Mouse (Mus musculus) myocyte (in vitro differentiated cells): ENCODE measurements around the gene Tmem91.

Source experiments
- E2F4 ChIP-seq: IDR thresholded peaks from one replicate; pipeline ENCODE4 v1.6.1; 2011; ENCODE audit warnings: mild to moderate bottlenecking, control low read depth, moderate library complexity; ENCODE audit not compliant: insufficient read depth
- MYOG ChIP-seq, 3 experiments: IDR thresholded peaks; one replicate each; pipeline ENCODE4 v1.6.1; 2011; ENCODE audit warnings: control low read depth in 2 of 3, low read depth in 2 of 3, mild to moderate bottlenecking in 2 of 3; ENCODE audit not compliant: insufficient read length in 2 of 3, control insufficient read depth in 1 of 3, insufficient read depth in 1 of 3
- USF1 ChIP-seq: IDR thresholded peaks from one replicate; pipeline ENCODE4 v1.6.1; 2011; ENCODE audit warnings: low read depth, mild to moderate bottlenecking, control low read depth, moderate library complexity

DNA sequence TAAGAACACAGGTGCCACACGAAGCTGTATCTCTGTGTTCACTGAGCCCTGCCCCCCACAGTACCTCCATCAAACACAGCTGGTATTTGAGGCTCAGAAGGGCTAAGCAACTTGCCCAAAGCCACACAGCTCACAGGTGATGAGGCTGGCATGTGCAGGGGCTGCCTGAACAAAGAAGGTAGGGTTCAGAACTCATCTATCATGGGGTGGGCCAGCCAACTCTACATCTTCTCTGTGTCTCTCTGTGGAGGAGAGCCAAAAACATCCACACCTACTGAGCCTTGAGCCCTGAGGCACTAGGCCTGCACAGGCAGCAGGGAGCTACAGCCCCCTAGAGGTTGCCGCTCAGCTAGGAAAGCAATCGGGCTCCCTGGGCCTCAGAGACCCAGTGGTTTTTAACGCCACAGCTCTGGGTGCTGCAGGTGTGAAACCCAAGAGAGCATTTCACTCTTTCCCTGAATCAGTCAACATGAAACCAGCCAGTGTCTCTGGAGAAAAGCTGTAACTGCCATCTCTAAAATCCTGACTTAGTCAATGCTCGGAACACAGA lies 27.3 kb downstream of the Tmem91 start:
- TF ChIP-seq USF1: no peak
- TF ChIP-seq MYOG (IDR thresholded peaks at IDR 0.05; ENCODE audit: control insufficient read depth in 1 of 3, insufficient read depth in 1 of 3, insufficient read length in 2 of 3, low read depth in 2 of 3): no peak
- no peak for TF ChIP-seq E2F4
